Mouse (Mus musculus) left cerebral cortex, adult 6 months (tissue): ENCODE data around the gene Tmem186. TPM values are rescaled to one million over a fixed set of nuclear protein-coding genes. Genes with fewer than 3 reads are reported as not detected.

Source experiments
- long read RNA-seq, 2 experiments: library from polyadenylated mRNA; unstranded; transcript quantifications; one replicate each; pipeline ENCODE4 v2.0.0; 2019 to 2020
- polyA plus RNA-seq: library from polyadenylated mRNA; unstranded; fragments of <200 nt; fragmentation: Nextera tagmentation; gene quantifications from 2 replicates; pipeline ENCODE4 v1.2.3, GENCODE M21; 2021

Tmem186 gene
- polyA plus RNA-seq: 4.7 and 7.5 TPM in 2 replicates
- long read RNA-seq, experiment 1, transcript Tmem186-201 (2 exons, 3,391 nt): major isoform, 50 of 83 reads
- long read RNA-seq, experiment 1, partial matches to known transcripts: 0 of 83 reads
- long read RNA-seq, experiment 1, other reads (novel, unspliced or antisense): 33 of 83 reads
- long read RNA-seq, experiment 2, partial matches to known transcripts: 0 of 6 reads
- long read RNA-seq, experiment 2, other reads (novel, unspliced or antisense): 2 of 6 reads

GRCm38 (mm10) chr16:8637217-8638051 is at the start of gene Tmem186, which contains the start of gene Pmm2:
Gene Tmem186 (minus strand): TSS chr16:8637712.
Gene Pmm2 (plus strand): TSS chr16:8637674.

GRCm38 (mm10) chr16:8680470-8680869 is 43.0 kb upstream of the Tmem186 start, which contains the start of gene Gm5767:
Gene Gm5767 (plus strand): TSS chr16:8680770.

GRCm38 (mm10) chr16:8671551-8672349 is 34.2 kb upstream of the Tmem186 start, which contains the start of gene Carhsp1:
Gene Carhsp1 (minus strand): TSS chr16:8672155.

Other genes with a start within 250 kb of the Tmem186 start
- gene Tmem114, start 212.6 kb downstream of the Tmem186 start, polyA plus RNA-seq: 1.4 and 1.6 TPM in 2 replicates
- gene Mettl22, start 166.9 kb downstream of the Tmem186 start, polyA plus RNA-seq: 34.4 and 53.1 TPM in 2 replicates
- gene Abat, start 124.3 kb downstream of the Tmem186 start, polyA plus RNA-seq: 80.8 and 111 TPM in 2 replicates
- 9.7 and 12.7 TPM in 2 replicates for gene Pmm2, start within 50 bp of the Tmem186 start, polyA plus RNA-seq
- 27.9 and 38.2 TPM in 2 replicates for gene Carhsp1, start 34.4 kb upstream of the Tmem186 start, polyA plus RNA-seq
- not detected in 2 replicates for gene Gm5767, start 43.1 kb upstream of the Tmem186 start, polyA plus RNA-seq
- gene Usp7, start 154.6 kb upstream of the Tmem186 start, polyA plus RNA-seq: 8.9 and 10.7 TPM in 2 replicates
- gene 1810013L24Rik, start 192.4 kb upstream of the Tmem186 start, polyA plus RNA-seq: 8.8 and 15.3 TPM in 2 replicates